Comparison of ENCODE assay signal across 34 mouse cellular contexts in genomic region chr11:20537221-20537620, GRCm38 (mm10).
"Had no signal": no experiment of that assay in that cellular context is flagged by ENCODE, and none has a peak within 500 bp of the region (broad histone marks: within the 10 kb centered on the region; RNA-seq: fewer than 3 reads in every experiment).

No protein-coding gene starts in this region.

- H3K27ac ChIP-seq: heart, embryonic 10.5 days; heart, embryonic 13.5 days; heart, embryonic 15.5 days; hindbrain, embryonic 10.5 days; hindbrain, embryonic 12.5 days; hindbrain, embryonic 13.5 days; hindbrain, embryonic 14.5 days; hindbrain, embryonic 15.5 days; hindbrain, postnatal 0 days; intestine, embryonic 15.5 days; kidney, embryonic 15.5 days; kidney, postnatal 0 days; layer of hippocampus, adult 2 months had no signal

- H3K27me3 ChIP-seq: heart, embryonic 15.5 days; hindbrain, embryonic 12.5 days; hindbrain, embryonic 13.5 days; hindbrain, embryonic 15.5 days; intestine, embryonic 15.5 days; kidney, embryonic 15.5 days had no signal

- H3K4me3 ChIP-seq: heart, embryonic 10.5 days; heart, embryonic 12.5 days; heart, embryonic 13.5 days; heart, embryonic 15.5 days; hindbrain, embryonic 10.5 days; hindbrain, embryonic 12.5 days; hindbrain, embryonic 13.5 days; hindbrain, embryonic 15.5 days; intestine, embryonic 15.5 days; kidney, embryonic 15.5 days; layer of hippocampus, adult 2 months had no signal

- H3K9ac ChIP-seq: heart, embryonic 12.5 days; heart, embryonic 13.5 days; heart, embryonic 15.5 days; hindbrain, embryonic 12.5 days; hindbrain, embryonic 13.5 days; hindbrain, embryonic 14.5 days; hindbrain, embryonic 15.5 days; intestine, embryonic 15.5 days; kidney, embryonic 15.5 days had no signal

- H3K36me3 ChIP-seq: heart, embryonic 10.5 days; heart, embryonic 12.5 days; heart, embryonic 13.5 days; heart, embryonic 15.5 days; hindbrain, embryonic 10.5 days; hindbrain, embryonic 12.5 days; hindbrain, embryonic 13.5 days; hindbrain, embryonic 15.5 days; intestine, embryonic 15.5 days; kidney, embryonic 15.5 days had no signal

- ATAC-seq: hindbrain, embryonic 16.5 days; hindbrain, postnatal 0 days; inflammation-experienced regulatory T-cells, adult 6 months; intestine, embryonic 15.5 days; intestine, embryonic 16.5 days; intestine, postnatal 0 days had no signal

- H3K9me3 ChIP-seq: heart, embryonic 10.5 days; heart, embryonic 12.5 days; heart, embryonic 13.5 days; heart, embryonic 15.5 days; hindbrain, embryonic 10.5 days; hindbrain, embryonic 12.5 days; hindbrain, embryonic 13.5 days; hindbrain, embryonic 15.5 days; intestine, embryonic 15.5 days; kidney, embryonic 15.5 days had no signal

- H3K4me2 ChIP-seq: heart, embryonic 11.5 days; heart, embryonic 12.5 days; heart, embryonic 13.5 days; heart, embryonic 15.5 days; hindbrain, embryonic 12.5 days; hindbrain, embryonic 13.5 days; hindbrain, embryonic 14.5 days; hindbrain, embryonic 15.5 days; intestine, embryonic 15.5 days; kidney, embryonic 15.5 days had no signal

- DNase-seq: heart, postnatal 10 days; heart, postnatal 14 days; heart, postnatal 4 days; kidney, adult 11 months; kidney, adult 18-20 months; kidney, adult 2 months; kidney, adult 8-10 months; kidney, adult 9 months; kidney, postnatal 10 days; kidney, postnatal 14 days; kidney, postnatal 25 days; kidney, postnatal 36 days; kidney, postnatal 4 days; layer of hippocampus, adult 9-11 months; layer of hippocampus, postnatal 36 days had no signal
